Mouse (Mus musculus) adrenal gland, adult 2 months (tissue): Measurements from ENCODE around the gene D5Ertd579e. TPM values are rescaled to one million over a fixed set of nuclear protein-coding genes. Genes with fewer than 3 reads are reported as not detected.
A peak's percentile ranks its signal among the peaks of the same experiment; 100 is the strongest.

Source experiments
- DNase-seq: peaks from one replicate; pipeline ENCODE4 v3.0.0; 2021
- polyA plus RNA-seq: library from polyadenylated mRNA; depleted of rRNA; stranded (reverse); fragments of >200 nt; gene quantifications from 2 replicates; pipeline ENCODE4 v1.2.3, GENCODE M21; 2012
- total RNA-seq, 2 experiments: library from RNA; stranded (reverse); gene quantifications; 2 replicates each; pipeline ENCODE4 v1.2.3; 2021

D5Ertd579e gene
- total and polyA plus RNA-seq, 3 experiments: 13.7 to 83.5 (median 64.4) TPM

- DNase-seq: no peak
These were observed 125.1 kb downstream of the D5Ertd579e start for GRCm38 (mm10) chr5:36570546-36571245.

- DNase-seq: no peak
These were observed 125.7 kb downstream of the D5Ertd579e start for GRCm38 (mm10) chr5:36570098-36570497.

- peak; percentile 73 for DNase-seq
These were observed 127.7 kb downstream of the D5Ertd579e start for GRCm38 (mm10) chr5:36568118-36568517.

- no peak for DNase-seq
These were observed 128.2 kb downstream of the D5Ertd579e start for GRCm38 (mm10) chr5:36567627-36568026.

GRCm38 (mm10) chr5:36564530-36564929, 131.3 kb downstream of the D5Ertd579e start:
- DNase-seq: no peak

GRCm38 (mm10) chr5:36563741-36564140, 132.1 kb downstream of the D5Ertd579e start:
- no peak for DNase-seq

GRCm38 (mm10) chr5:36562791-36563445, 132.9 kb downstream of the D5Ertd579e start:
- no peak for DNase-seq

- no peak for DNase-seq
These were observed 134.3 kb downstream of the D5Ertd579e start for GRCm38 (mm10) chr5:36561509-36561908.

- no peak for DNase-seq
These were observed 135.3 kb downstream of the D5Ertd579e start for GRCm38 (mm10) chr5:36560490-36560889.

GRCm38 (mm10) chr5:36559510-36560235, 136.2 kb downstream of the D5Ertd579e start:
- DNase-seq: no peak

GRCm38 (mm10) chr5:36559106-36559505, 136.7 kb downstream of the D5Ertd579e start:
- DNase-seq: no peak

- no peak for DNase-seq
These were observed 137.3 kb downstream of the D5Ertd579e start for GRCm38 (mm10) chr5:36558526-36558925.

- DNase-seq: no peak
These were observed 138.1 kb downstream of the D5Ertd579e start for GRCm38 (mm10) chr5:36557584-36558308.

- no peak for DNase-seq
These were observed 138.9 kb downstream of the D5Ertd579e start for GRCm38 (mm10) chr5:36556906-36557305.

- no peak for DNase-seq
These were observed 139.5 kb downstream of the D5Ertd579e start for GRCm38 (mm10) chr5:36556289-36556688.

- no peak for DNase-seq
These were observed 141.3 kb downstream of the D5Ertd579e start for GRCm38 (mm10) chr5:36554496-36554895.

GRCm38 (mm10) chr5:36553886-36554285, 141.9 kb downstream of the D5Ertd579e start:
- DNase-seq: peak; percentile 25

- DNase-seq: no peak
These were observed 142.7 kb downstream of the D5Ertd579e start for GRCm38 (mm10) chr5:36553056-36553606.

- no peak for DNase-seq
These were observed 143.4 kb downstream of the D5Ertd579e start for GRCm38 (mm10) chr5:36552391-36552790.
